Mouse (Mus musculus) CH12.LX (cell line): ENCODE measurements around the gene Nhlh1. TPM values are rescaled to one million over a fixed set of nuclear protein-coding genes. Genes with fewer than 3 reads are reported as not detected.

ENCODE experiments used
- DNase-seq: peaks from one replicate; pipeline ENCODE4 v3.0.0-alpha.2; 2013; ENCODE audit errors: extremely low read depth
- H3K27ac ChIP-seq: 2 replicates; pipeline ENCODE4 v1.5.1; 2012; ENCODE audit warnings: low read depth, mild to moderate bottlenecking, control low read depth, moderate library complexity; ENCODE audit not compliant: insufficient read depth
- H3K27me3 ChIP-seq: replicated peaks from 2 replicates; pipeline ENCODE3; 2012; ENCODE audit warnings: inconsistent platforms
- H3K36me3 ChIP-seq, 2 experiments: replicated peaks in 1 of 2; 2 replicates each; pipeline versions ENCODE3 to v1.6.1; 2012; ENCODE audit warnings: inconsistent platforms in 1 of 2, low read length in 1 of 2, mild to moderate bottlenecking in 1 of 2, mixed read lengths in 1 of 2, moderate library complexity in 1 of 2; ENCODE audit not compliant: control insufficient read depth in 1 of 2, insufficient read depth in 1 of 2
- H3K4me1 ChIP-seq, 2 experiments: 2 replicates each; pipeline ENCODE4 v1.6.1; 2012; ENCODE audit warnings: inconsistent platforms in 1 of 2, moderate library complexity in 1 of 2; ENCODE audit not compliant: insufficient read depth in 2 of 2, control insufficient read depth in 1 of 2
- H3K4me2 ChIP-seq: 2 replicates; pipeline ENCODE4 v1.6.1; 2012; ENCODE audit warnings: low read depth, mild to moderate bottlenecking, control low read depth; ENCODE audit not compliant: poor library complexity, insufficient read depth, severe bottlenecking
- H3K4me3 ChIP-seq, 3 experiments: fragments of 150-350 bp in 1 of 3; sonication (generic) in 1 of 3; replicated peaks in 1 of 3; 2 replicates each; pipeline versions ENCODE3 to v1.5.1; 2011 to 2012; ENCODE audit warnings: low read depth in 2 of 3, low read length in 2 of 3, mild to moderate bottlenecking in 2 of 3, moderate library complexity in 2 of 3, control low read depth in 1 of 3, improper control_type of control experiment in 1 of 3, inconsistent platforms in 1 of 3, mixed read lengths in 1 of 3; ENCODE audit not compliant: poor library complexity in 1 of 3
- H3K79me2 ChIP-seq: replicated peaks from 2 replicates; pipeline ENCODE4 v1.6.1; 2012; ENCODE audit warnings: mild to moderate bottlenecking, moderate library complexity; ENCODE audit not compliant: control insufficient read depth, poor library complexity, insufficient read depth, severe bottlenecking; ENCODE audit errors: extremely low read depth
- H3K9ac ChIP-seq: 2 replicates; pipeline ENCODE4 v1.6.1; 2012; ENCODE audit warnings: low read depth, mild to moderate bottlenecking, control low read depth, moderate library complexity; ENCODE audit not compliant: insufficient read depth
- H3K9me3 ChIP-seq: replicated peaks from 2 replicates; pipeline ENCODE3; 2012; ENCODE audit warnings: low read length, inconsistent platforms, mixed read lengths
- CHD1 ChIP-seq: IDR thresholded peaks from 2 replicates; pipeline ENCODE4 v1.6.1; 2012; ENCODE audit warnings: low read depth, low read length, improper control_type of control experiment, inconsistent platforms
- E2F4 ChIP-seq: IDR thresholded peaks from 2 replicates; pipeline ENCODE4 v1.6.1; 2011; ENCODE audit warnings: low read depth, low read length, improper control_type of control experiment; ENCODE audit not compliant: insufficient replicate concordance
- ELF1 ChIP-seq: IDR thresholded peaks from 2 replicates; pipeline ENCODE4 v1.6.1; 2014; ENCODE audit warnings: low read depth, mild to moderate bottlenecking, inconsistent platforms, low read length, improper control_type of control experiment
- EP300 ChIP-seq: IDR thresholded peaks from 2 replicates; pipeline ENCODE4 v1.6.1; 2011; ENCODE audit warnings: low read length, improper control_type of control experiment
- JUND ChIP-seq: conservative IDR thresholded peaks from 2 replicates; pipeline ENCODE4 v1.6.1; 2011; ENCODE audit warnings: low read depth, low read length, improper control_type of control experiment
- KAT2A ChIP-seq: IDR thresholded peaks from 2 replicates; pipeline ENCODE4 v1.6.1; 2012; ENCODE audit warnings: low read length, improper control_type of control experiment, inconsistent platforms; ENCODE audit not compliant: insufficient replicate concordance
- MAX ChIP-seq: IDR thresholded peaks from 2 replicates; pipeline ENCODE4 v1.6.1; 2011; ENCODE audit warnings: low read length, improper control_type of control experiment
- MXI1 ChIP-seq: IDR thresholded peaks from 2 replicates; pipeline ENCODE4 v1.6.1; 2011; ENCODE audit warnings: mild to moderate bottlenecking, low read depth, low read length, improper control_type of control experiment
- MYC ChIP-seq: IDR thresholded peaks from 2 replicates; pipeline ENCODE4 v1.6.1; 2011; ENCODE audit warnings: low read depth, mild to moderate bottlenecking, improper control_type of control experiment, low read length
- PAX5 ChIP-seq: IDR thresholded peaks from 2 replicates; pipeline ENCODE4 v1.6.1; 2012; ENCODE audit warnings: low read length, inconsistent platforms, mixed read lengths
- POLR2AphosphoS2 ChIP-seq: IDR thresholded peaks from 2 replicates; pipeline ENCODE4 v1.6.1; 2011; ENCODE audit warnings: low read depth, low read length, improper control_type of control experiment
- RAD21 ChIP-seq: IDR thresholded peaks from 2 replicates; pipeline ENCODE4 v1.6.1; 2011; ENCODE audit warnings: low read depth, mild to moderate bottlenecking, low read length, improper control_type of control experiment, moderate library complexity
- SMC3 ChIP-seq: IDR thresholded peaks from 2 replicates; pipeline ENCODE4 v1.6.1; 2011; ENCODE audit warnings: low read depth, low read length, improper control_type of control experiment
- TBP ChIP-seq: conservative IDR thresholded peaks from 2 replicates; pipeline ENCODE4 v1.6.1; 2011; ENCODE audit warnings: low read depth, low read length, improper control_type of control experiment
- TCF12 ChIP-seq: IDR thresholded peaks from 2 replicates; pipeline ENCODE4 v1.6.1; 2014; ENCODE audit warnings: low read depth, mild to moderate bottlenecking, inconsistent platforms, low read length, improper control_type of control experiment
- UBTF ChIP-seq: IDR thresholded peaks from 2 replicates; pipeline ENCODE4 v1.6.1; 2012; ENCODE audit warnings: low read depth, mild to moderate bottlenecking, inconsistent platforms, low read length, improper control_type of control experiment, moderate library complexity
- USF1 ChIP-seq: IDR thresholded peaks from 2 replicates; pipeline ENCODE4 v1.6.1; 2014; ENCODE audit warnings: low read depth, mild to moderate bottlenecking, inconsistent platforms, low read length, improper control_type of control experiment
- ZMIZ1 ChIP-seq: IDR thresholded peaks from 2 replicates; pipeline ENCODE4 v1.6.1; 2012; ENCODE audit warnings: low read depth, mild to moderate bottlenecking, inconsistent platforms, low read length, improper control_type of control experiment
- dilution Hi-C: fragments of 300-500 bp; cut with MboI; formaldehyde crosslinking; loops from 2 replicates; pipeline ENCODE4 v1.14.3; 2020; ENCODE audit warnings: low sequenced_read_pairs; ENCODE audit not compliant: extremely low pct_unique_long_range_greater_than_20kb, extremely low pct_ligation_motif_present
- in situ Hi-C: fragments of 300-500 bp; cut with MboI; formaldehyde crosslinking; loops from 3 replicates; pipeline ENCODE4 v1.14.3; 2019; ENCODE audit warnings: low sequenced_read_pairs, low pct_ligation_motif_present, low pct_unique_long_range_greater_than_20kb, mixed read lengths
- polyA plus RNA-seq: library from polyadenylated mRNA; unstranded; fragments of >175 nt; gene quantifications from 2 replicates; pipeline ENCODE4 v1.2.1, GENCODE M21; 2012; ENCODE audit warnings: low read depth; ENCODE audit not compliant: insufficient read length
- total RNA-seq, 2 experiments: library from RNA; depleted of rRNA; stranded (reverse); fragments of 300-350 nt in 1 of 2; fragments of >200 nt in 1 of 2; gene quantifications; 2 replicates each; pipeline ENCODE4 v1.2.3; 2012 to 2014

Gene Nhlh1
- total and polyA plus RNA-seq, 3 experiments, result not detected

- no peak overlapping the region for H3K4me2 ChIP-seq
- no peaks in the 10 kb centered on the region for H3K9me3 ChIP-seq
- H3K36me3 ChIP-seq, result peaks cover 56 to 86% of the 10 kb centered on the region in 2 experiments
- H3K27ac ChIP-seq, result no peak overlapping the region
- no peaks in the 10 kb centered on the region; the same call in 1 of the 2 replicates for H3K79me2 ChIP-seq
- in situ Hi-C loops (no loop called here), dilution Hi-C loops (no loop called here)
- no peaks in the 10 kb centered on the region for H3K4me1 ChIP-seq
- TF ChIP-seq EP300 (no peak), PAX5 (no peak), ELF1 (no peak), E2F4 (no peak), ZMIZ1 (no peak), MYC (no peak), JUND (no peak)
- H3K4me3 ChIP-seq, result no peak overlapping the region
- no peak overlapping the region for H3K9ac ChIP-seq
- H3K27me3 ChIP-seq, result no peaks in the 10 kb centered on the region
- DNase-seq, result no peak
Observed at GRCm38 (mm10) chr1:172095202-172095601, 37.8 kb upstream of the Nhlh1 start.

- H3K36me3 ChIP-seq, result peaks cover 59 to 87% of the 10 kb centered on the region in 2 experiments
- in situ Hi-C loops, result no loop called here
- H3K4me3 ChIP-seq, result no peak overlapping the region
- no peaks in the 10 kb centered on the region; the same call in none of the 2 replicates for H3K79me2 ChIP-seq
- TF ChIP-seq MXI1, result no peak
- TF ChIP-seq E2F4, result no peak
- no peak for TF ChIP-seq POLR2AphosphoS2
- TF ChIP-seq KAT2A, result no peak
- TF ChIP-seq MAX, result no peak
- TF ChIP-seq UBTF, result no peak
- TF ChIP-seq SMC3, result no peak
- TF ChIP-seq CHD1, result no peak
- TF ChIP-seq RAD21, result no peak
- no peaks in the 10 kb centered on the region for H3K9me3 ChIP-seq
- H3K4me2 ChIP-seq, result no peak overlapping the region
- H3K27ac ChIP-seq, result no peak overlapping the region
- dilution Hi-C loops, result no loop called here
- no peak for DNase-seq
- H3K4me1 ChIP-seq, result no peaks in the 10 kb centered on the region
- no peaks in the 10 kb centered on the region for H3K27me3 ChIP-seq
- H3K9ac ChIP-seq, result no peak overlapping the region
Observed at GRCm38 (mm10) chr1:172094295-172094694, 36.9 kb upstream of the Nhlh1 start.

GRCm38 (mm10) chr1:172093522-172093921 lies 36.1 kb upstream of the Nhlh1 start:
- TF ChIP-seq RAD21, result no peak
- TF ChIP-seq TCF12, result no peak
- no peak for TF ChIP-seq CHD1
- TF ChIP-seq USF1, result no peak
- no peak for TF ChIP-seq ZMIZ1
- TF ChIP-seq TBP, result no peak
- TF ChIP-seq, all 38 proteins: peak for 0
- H3K4me1 ChIP-seq, result no peaks in the 10 kb centered on the region
- no peaks in the 10 kb centered on the region; the same call in none of the 2 replicates for H3K79me2 ChIP-seq
- in situ Hi-C loops, result no loop called here
- no peaks in the 10 kb centered on the region for H3K27me3 ChIP-seq
- no peak for DNase-seq
- H3K4me2 ChIP-seq, result no peak overlapping the region
- H3K9ac ChIP-seq, result no peak overlapping the region
- H3K36me3 ChIP-seq, result peaks cover 63 to 88% of the 10 kb centered on the region in 2 experiments
- no peak overlapping the region for H3K27ac ChIP-seq
- no peaks in the 10 kb centered on the region for H3K9me3 ChIP-seq
- dilution Hi-C loops, result no loop called here
- H3K4me3 ChIP-seq, result no peak overlapping the region
